Mouse (Mus musculus) right cerebral cortex, adult 18-20 months (tissue): ENCODE measurements around the gene Map1b.

ENCODE experiments used
- DNase-seq: peaks from one replicate; pipeline ENCODE4 v3.0.0; 2022; ENCODE audit warnings: mixed read lengths

Map1b gene

DNA sequence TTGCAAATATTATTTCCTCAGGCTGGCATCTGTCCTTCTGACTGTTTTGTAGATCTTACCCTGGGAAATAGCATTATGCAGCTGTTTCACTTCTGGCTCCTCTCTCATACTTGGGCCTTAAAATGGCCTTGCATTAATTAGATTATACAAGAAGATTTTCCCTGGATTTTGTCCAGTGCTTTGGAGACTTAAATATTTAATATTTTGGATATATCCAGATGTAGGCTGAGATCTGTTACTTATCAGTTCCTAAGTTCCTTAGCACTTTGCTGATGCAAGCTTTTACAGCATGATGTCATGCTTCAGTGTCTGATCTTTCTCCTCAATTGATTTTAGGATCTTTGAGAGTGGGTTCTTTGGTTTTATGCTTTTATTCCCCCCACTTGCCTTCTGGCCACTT lies 11.6 kb upstream of the Map1b start:
- DNase-seq = no peak

DNA sequence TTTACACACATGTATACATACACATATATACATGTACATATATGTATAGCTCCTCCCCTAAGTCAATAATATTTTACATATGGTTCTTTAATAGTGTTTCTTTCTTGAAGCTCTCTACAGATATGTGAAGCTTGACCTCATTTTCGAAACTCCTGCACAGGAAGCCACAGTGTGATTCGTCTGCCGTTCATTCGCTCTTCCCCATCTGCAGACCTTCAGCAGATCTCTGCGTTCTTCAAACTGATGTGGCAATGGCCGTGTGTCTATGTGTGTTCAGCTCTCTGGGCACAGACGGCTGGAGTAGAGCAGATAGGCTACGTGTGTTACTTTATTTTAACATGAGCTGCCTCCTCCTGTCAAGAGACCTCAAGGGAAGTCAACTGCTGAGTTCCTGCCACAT lies 9.2 kb upstream of the Map1b start:
- DNase-seq = no peak

DNA sequence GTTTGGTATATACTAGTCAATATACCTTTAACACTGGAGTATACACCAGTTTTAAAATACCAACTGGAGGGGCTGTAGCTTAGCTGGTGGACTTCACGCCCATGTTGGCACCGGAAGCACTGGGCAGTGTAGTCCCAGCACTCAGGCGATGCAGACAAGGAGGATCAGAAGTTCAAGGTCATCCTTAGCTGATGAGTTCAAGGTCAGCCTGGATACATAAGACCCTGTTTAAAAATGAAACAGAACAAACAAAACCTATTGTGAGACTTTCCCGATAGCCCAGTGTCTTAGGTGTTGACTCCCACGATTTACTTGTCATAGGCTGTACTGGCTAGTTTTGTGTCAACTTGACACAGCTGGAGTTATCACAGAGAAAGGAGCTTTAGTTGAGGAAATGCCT lies 1.5 kb upstream of the Map1b start:
- no peak for DNase-seq

DNA sequence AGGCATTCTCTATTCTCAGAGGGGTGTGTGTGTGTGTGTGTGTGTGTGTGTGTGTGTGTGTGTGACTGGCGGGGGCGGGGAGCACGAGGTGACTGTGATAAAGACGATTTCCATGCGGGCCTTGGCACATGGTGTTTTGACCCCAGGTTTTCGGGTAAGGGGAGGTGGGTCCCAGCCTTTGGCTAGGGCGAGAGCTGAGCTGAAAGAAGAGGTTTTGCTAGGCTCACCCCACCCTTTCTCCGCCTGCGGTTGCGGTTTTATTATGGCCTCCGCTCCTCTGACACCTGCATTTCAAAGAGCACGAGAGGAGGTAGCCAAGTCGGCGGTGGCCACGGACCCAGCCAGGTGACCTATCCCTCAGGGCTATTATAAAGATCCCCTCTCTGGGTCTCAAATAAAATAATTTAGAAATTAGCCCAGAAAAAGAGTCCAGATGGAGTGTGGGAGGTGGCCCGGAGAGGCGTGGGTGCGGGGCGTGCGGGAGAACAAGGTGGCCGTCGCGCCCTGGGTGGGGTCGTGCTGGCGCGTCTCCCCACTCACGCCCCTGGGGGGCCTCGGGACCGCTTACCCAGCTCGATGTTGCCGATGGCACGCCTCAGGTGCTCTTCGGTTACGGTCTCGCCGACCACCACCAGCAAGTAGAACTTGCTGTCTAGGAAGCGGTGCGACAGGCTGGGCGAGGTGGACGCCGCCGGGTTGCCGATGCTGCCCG lies 448 bp downstream of the Map1b start:
- no peak for DNase-seq

DNA sequence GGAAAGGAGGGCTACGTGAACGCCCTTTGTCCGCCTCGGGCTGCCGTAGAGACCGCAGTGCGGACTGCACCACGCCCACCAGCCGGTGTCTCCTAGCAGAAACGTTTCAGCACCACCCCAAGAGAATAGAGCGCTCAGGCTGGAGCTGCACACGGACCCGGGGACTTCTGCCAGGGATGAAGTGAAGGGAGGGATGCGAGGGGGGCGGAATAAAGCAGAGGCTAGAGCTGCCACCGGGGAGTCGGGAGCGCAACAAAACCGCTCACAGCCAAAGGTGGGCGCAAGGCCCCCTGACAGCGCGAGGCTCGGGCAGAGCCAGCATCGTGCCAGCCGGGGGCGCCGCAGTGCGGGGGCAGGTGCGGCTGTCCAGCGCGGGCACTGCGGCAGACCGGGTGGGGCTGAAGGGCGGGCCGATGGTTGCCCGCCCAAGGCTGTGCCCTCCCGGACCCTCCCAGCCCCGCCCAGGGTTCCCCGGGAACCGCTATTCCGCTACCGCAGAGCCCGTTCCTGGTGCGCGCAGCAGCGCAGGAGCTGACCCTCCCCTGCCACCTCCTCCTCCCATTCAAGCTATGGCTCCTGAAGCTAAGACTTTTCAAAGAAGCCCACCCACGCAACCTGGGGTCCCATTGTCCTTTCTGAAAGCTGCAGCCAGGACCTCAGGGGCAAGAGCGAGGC lies 1.3 kb downstream of the Map1b start:
- peak; percentile 75 for DNase-seq

DNA sequence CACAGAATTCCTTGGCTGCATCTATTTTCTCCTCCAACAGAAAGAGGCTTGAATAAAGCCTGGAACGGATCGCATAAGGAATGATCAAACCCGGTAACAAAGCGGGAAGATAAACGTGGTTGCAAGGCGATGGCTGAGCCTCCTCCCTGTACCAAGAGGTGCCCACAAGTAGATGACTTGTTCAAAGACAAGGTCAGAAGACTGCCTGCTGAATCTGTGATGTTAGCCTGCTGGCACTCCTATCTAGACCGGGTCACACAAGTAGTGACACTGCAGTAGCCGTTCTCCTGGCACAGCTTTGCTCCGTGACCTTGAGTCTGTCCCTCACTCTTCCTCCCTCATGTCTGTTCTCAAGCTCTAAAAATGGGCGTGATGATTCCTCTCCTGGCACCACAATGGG lies 2.4 kb downstream of the Map1b start:
- DNase-seq = no peak

DNA sequence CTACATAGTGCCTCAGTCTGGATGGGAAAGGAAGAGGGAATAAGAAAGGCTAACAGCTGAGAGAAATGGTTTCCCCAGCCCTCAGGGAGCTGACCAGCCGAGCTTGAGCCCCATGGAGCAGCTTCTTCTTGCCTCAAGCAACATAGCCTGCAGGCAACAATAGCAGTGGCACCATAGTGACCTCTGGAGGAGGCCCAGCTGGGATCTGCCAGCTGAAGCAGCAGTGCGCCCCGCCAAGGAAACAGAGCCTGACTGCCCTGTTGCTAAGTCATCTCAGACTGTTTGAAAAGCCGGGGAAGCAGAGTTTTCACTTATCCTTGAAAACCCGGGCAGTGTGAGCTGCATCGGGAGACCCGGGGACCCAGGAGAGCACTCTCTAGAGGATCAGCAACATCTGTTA lies 3.2 kb downstream of the Map1b start:
- peak; percentile 47 for DNase-seq

DNA sequence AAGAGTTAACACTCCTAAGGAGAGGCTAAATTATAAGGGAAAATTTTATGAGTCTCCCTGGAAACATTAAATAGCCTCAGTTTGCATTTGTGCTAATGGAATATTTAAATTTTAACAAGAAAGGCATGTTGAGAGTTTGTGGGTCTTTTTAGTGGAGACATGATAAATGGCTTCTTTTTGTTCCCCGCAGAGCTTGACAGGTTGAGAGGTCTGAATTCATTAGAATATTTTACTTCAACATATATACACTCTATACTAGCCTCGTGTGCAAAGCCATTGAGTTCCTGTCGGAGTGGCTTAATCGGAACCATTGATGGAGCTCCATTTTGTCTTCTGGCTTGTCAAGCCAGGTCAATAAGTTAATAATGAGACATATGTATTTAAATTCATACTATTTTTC lies 6.4 kb downstream of the Map1b start:
- no peak for DNase-seq

DNA sequence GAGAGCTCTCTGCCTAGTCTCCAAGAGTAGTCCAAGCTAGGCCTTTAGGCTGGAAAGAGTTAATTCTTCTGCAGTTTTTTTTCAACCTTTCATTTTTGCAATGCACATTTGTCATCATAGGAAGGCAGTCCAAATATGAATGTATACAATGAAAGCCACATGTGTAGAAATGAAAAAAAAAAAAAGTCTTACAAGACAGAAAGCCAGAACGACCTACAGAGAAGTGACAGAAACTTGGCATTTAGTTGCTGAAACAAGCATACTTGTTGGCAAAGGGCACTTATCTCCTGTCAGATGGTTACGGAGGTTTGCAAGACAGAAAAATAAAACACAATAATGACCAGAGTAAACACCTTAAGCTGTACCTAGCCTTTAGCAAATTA lies 9.8 kb downstream of the Map1b start:
- DNase-seq = no peak

DNA sequence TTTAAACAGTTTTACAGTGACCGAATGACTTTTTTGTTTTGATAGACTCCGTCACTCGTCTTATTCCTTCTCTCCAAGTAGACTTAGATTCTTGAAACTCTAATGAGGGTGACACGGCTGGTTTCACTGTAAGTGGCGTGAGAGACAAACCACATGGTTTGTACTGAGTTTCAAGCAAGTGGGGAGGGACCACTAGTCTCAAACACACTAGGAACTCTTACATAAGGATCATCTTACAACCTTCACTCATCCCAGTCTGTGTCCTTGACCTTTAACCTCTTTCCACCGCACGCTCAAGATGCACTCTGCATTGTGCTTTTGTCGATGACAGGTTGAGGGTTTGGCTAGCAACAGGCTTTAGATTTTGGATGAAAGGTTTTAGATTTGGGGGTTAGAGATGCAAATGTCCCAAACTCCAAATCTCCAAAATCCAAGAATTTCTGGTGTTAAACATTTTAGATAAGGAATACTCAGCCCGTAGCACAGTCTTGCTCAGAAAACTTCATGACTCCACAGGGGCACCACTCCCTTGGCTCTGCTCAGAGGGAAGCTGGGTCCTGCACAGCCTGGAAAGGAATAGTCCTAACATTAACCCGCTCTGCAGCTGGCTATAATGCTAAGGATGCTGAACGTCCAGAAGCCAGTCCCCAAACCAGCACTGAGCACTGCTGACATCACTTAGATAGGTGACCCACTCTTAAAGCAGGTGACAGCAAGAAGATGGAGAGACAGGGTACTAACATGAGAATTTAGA lies 10.3 kb downstream of the Map1b start:
- no peak for DNase-seq

DNA sequence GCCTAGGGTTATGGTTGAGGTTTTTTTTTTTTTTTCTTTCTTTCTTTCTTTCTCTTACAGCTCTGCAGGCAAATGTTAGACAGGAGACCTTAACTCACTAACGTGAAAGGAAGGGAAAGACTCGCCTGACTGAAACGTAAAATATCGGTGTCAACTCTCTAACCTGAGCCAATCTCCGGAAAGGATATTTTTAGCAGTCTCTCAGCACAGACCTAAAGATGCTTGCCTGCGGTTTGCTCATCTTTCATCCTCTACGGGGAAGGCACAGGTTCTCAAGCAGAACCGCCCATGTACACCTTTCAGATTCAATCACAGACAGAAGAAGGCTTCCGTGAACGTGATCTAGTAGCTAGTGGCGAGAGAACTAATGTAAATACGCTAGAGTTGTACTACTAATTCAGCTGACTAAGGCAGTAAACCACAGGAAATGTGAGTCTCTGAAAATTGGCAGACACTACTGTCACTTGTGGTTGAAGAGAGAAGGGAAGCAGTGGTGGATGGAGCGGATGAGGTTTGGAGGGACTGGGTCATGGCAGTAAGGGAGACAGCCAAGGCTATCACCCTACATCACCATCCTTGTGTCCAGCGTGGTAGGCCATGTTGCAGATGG lies 12.9 kb downstream of the Map1b start:
- DNase-seq = no peak

DNA sequence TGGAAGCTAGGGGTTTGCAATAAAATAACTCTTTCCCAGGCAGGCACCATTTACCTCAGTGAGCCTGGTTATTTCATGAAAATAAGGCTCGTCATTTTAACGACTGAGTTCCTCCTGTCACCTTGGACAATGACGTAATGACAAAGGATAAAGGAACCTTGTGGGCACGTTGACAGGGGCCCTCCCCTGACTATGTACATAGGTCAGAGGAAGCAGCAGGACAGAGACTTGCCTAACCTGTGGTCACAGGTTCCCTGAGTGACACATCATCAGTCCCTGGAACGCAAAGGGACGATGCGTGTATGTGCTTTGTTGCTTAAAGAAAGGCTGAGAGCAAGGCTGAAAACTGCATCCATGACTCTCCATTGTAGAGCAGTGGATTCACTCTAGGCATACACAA lies 13.4 kb downstream of the Map1b start:
- DNase-seq = no peak

DNA sequence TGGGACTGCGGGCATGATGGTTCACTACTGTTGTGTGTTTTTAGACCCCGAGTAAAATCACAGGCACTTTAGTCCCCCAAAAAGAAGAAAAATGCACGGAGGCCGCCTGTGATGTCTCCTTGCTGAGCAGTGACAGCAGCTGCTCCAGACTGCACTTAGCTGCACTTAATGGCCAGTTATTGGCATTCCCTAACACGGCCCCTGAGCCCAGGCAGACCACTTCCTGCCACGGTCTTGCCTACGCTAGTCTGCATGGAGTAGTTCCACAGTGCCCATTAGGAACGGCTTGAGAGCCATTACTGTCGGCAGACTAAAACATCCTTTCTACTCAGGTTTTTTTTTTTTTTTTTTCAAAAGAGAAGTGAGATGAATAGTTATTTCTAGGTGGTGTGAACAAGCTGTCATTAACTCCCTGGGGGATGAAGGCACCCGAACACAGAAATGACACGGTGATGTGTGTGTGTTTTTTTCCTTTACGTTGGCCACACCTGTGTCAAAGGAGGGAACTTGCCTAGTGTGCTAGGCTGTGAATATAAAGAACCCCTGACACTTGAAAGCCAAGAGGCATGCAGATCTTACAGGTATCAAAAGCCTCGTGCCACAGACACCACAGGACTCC lies 14.1 kb downstream of the Map1b start:
- no peak for DNase-seq

DNA sequence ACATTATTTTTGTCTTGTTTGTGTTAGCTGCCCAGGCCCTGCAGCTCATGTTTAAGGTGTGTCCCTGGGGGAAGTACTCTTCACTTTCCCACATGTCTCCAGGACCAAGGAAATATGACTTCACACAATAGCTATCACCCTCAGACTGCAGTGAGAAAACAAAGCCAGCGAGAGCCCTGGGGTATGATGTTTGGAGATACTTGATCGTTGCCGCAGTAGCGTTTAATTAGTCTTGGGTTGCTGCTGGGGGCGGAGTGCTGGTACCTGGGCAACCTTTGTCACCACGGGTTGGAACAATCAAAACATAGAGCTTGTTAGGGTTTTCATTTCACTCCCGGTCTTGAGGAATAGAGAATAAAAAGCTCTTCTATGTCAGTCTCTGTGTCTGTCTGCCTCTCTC lies 14.9 kb downstream of the Map1b start:
- DNase-seq = no peak

DNA sequence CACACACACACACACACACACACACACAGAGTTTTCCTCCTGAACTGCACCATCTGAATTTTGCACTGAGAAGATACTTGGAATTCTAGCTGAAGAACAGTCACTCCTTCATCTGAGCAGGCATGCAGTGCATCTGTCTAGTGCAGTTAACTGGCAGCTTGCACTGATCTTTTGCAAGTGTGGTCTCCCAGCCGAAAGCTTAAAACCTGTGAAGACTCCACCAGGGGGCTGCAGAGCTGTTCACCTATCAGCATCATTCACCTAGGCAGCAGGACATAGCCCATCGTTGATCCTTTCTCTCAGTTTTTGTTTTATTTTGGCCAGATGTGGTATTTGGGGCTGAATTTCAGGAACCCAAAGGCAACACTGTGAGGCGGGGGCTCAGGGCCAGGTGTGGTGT lies 15.7 kb downstream of the Map1b start:
- no peak for DNase-seq

DNA sequence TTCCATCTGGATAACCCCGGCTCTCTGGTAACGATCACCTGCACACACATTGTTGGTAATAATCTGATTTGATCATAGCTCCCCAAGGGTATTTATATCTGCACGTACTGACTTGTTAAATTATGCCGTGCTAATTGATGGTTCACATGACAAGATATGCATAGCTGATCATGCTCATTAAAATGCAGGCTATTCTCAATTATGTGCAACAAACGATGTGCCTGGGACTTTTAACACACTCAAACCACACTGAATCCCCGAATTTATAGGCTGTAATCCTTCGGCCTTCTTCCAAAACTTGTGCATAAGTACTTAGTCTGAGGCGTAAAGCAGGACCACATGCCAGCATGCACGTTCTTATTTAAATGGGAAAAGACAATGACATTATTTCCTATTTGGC lies 16.6 kb downstream of the Map1b start:
- DNase-seq = no peak

DNA sequence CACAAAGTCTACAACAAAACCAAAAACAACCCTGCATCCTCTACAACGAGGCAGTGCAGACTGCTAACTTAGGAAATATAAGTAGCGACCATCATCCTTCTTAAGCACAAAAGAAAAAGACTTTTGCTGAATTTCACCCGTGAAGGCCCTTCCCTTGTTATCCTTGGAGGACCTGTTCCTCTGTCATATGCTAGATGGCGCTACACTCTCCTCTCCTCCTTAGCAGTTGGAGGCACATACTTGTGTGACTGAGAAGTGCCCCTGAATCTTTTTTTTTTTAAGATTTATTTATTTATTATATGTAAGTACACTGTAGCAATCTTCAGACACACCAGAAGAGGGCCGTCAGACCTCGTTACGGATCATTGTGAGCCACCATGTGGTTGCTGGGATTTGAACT lies 20.2 kb downstream of the Map1b start:
- no peak for DNase-seq

DNA sequence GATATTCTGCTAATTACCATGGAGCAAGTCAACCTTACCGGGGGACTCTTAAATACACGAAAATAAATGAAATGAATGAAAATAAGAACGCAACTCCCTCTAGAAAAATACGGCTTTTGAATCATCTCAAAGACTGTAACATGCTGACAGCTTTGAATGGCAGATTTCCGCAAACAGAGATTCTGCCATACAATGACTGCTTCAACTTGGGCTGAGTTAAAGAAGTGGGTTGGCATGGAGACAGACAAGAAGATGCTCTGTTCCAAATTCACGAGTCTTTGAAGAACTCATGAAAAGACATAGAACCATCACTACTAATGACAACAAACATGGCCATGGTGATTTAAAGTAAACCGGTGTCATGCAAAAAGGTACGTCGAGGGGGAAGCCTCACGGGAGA lies 21.9 kb downstream of the Map1b start:
- DNase-seq = no peak

DNA sequence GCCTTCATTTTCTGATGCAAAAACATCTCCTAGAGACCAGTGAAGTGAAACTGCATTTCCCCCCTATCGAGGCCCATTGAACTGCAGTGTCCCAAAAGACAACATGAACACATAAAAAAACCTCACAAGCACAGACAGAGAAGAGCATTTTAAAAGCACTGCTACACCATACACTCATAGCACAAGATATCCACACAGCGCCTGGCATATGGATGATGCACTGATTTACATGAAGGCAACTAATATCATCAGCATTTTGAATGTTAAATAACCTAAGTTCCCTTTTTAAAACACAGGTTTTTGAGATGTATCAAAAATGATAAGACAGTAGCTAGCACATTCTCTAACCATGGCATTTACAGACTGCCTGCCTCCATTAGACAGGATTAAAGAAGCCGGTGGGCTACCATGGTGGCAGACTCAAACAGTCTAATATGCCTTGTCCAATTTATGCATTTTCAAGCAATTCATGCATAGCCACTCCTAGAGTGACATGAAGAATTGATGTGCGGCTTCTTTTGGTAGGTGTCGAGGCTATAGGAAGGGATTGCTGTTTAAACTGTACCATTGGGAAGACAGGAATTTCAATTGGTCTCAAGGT lies 22.9 kb downstream of the Map1b start:
- DNase-seq = no peak

DNA sequence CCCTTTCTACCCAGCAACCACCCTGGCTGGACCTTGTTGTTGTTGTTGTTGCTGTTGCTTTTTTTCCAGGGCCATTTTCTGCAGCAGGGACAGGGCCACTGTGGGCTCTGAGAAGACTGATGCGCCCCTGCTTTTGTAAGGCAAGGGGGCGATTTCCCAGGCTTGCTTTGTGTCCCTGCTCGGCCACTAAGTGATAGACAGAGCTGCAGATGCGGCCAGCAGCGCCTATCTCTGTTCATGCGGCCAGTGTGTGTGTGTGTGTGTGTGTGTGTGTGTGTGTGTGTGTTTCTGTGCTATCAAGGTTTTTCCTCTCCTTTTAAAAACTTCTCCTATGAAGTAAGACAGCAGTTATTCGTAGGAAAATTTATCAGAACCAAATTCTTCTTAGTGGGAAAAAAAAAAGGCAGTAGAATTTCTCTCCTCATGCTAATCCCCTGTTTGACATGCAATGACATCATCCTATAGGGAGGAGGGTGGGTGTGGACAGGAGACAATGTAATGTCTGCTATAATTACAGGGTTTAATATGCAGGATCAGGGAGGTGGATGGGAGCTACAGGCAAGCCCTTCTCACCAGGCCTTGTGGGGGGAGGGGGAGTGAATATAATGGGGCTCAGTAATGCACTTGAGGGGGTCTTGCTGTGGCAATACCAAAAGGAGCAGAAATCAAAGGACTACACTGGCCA lies 23.6 kb downstream of the Map1b start:
- no peak for DNase-seq

DNA sequence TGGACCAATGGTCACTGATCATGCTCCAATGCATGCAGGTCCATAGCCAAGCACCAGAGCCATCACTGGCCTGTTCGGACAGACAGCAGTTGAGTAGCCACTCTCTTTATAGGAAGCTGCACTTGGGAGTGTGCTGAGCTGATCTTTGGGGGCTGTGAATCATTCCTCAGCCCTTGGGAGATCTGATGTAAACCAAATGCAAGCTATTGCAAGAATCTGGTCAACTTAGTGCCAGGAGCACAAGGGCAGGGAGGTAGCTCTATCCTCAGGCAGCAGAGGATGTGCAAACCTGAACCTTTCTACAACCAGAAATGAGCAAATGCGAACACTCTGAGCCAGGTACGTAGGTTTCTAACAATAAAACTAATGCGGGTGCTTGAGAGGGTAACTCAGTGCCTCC lies 26.3 kb downstream of the Map1b start:
- no peak for DNase-seq

DNA sequence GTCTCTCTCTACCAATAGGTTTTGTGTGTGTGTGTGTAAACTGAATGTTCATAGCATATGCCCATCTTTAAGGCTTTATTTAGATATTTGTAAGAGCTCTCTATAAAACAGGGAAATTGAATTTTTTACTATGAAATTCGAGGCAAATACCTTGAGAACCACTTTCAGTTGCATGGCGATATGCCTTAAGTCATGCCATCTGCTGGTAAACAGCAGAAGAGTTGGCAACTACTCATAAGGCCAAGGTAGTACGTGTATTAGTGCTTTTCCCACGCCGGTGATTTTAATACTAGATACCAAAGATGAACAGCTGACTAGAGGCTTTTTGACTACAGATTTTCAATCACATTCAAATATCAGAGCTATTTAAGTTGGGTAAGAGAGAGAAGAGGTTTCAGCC lies 27.2 kb downstream of the Map1b start:
- no peak for DNase-seq
